Mouse (Mus musculus): Measurements from ENCODE around the gene Crispld2.

Gene Crispld2

DNA sequence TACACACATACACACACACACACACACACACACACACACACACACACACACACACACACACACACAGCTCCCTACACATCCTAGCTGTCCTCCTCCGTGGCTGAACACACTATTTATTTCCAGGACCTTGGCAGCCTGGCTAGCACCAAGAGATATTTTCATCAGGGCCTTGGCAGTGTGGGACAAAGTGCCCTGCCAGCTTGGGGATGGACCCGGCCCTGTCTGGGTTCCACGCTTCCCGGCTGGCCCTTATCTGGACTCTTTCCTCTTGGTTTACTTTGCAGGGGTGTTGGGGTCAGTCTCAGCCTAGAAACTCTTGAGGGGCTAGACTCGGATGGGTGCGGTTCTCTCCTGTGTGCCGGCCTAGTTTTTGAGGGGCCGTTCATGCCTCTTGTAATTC lies 8.2 kb downstream of the Crispld2 start:
- DNase-seq (ENCODE audit: low spot score in 2 of 2): no peak

GRCm38 (mm10) chr8:120001712-120002111 lies 9.5 kb downstream of the Crispld2 start:
- DNase-seq (ENCODE audit: low spot score in 2 of 2): no peak

- DNase-seq (ENCODE audit: low spot score in 2 of 2): no peak
Observed at GRCm38 (mm10) chr8:120002348-120002747, 10.1 kb downstream of the Crispld2 start.

DNA sequence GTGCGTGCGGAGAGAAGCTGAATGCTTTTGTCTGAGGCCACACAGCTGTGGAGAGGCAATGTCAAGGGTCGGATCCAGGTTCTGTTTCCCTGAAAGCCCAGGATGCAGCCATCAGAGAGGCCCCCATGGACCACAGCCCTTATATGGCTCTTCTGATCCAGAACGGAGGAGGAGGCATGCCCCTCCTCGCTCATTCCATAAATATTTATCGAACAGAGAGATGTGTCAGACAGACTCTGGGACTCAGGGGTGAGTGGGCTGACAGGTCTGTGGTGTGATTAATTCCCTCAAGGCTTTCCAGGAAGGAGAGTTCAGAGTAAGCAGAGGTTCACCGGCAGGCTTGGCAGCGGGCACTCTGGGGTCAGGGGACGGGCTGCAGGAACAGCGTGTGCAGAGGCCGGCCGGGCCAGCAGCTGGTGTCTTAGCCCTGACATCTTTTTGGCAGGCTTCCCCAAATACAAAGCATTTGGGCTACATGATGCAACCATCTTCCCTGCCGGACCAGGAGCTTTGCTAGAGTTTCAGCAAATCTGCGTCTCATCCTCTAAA lies 12.0 kb downstream of the Crispld2 start:
- no peak for DNase-seq (ENCODE audit: low spot score in 2 of 2)

GRCm38 (mm10) chr8:120004705-120005381 lies 12.6 kb downstream of the Crispld2 start:
- DNase-seq (ENCODE audit: low spot score in 2 of 2): no peak

DNA sequence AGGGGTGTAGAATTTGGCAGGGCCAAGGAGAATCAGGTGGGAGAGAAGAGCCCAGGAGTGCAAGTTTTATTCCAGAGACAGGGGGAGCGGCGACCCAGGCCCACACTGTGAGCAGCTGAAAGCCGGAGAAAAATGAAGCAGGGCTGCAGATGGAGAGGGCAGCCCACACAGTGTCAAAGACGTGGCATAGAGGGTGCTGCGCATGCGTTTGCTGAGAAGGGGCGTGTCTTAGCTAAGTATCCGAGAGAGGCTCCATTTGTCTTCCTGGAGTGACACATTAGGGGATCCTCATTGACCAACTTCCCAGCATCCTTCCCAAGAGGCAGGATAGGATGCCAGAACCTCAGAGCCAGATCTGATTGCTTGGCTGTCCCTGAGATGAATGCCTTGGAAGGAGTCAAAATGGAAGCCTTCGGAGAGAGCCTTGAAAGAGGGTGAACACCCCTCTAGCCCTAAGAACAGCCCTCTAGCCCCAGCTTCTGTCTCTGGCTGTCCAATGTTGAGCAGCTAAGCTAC lies 14.5 kb downstream of the Crispld2 start:
- no peak for DNase-seq (ENCODE audit: low spot score in 2 of 2)

DNA sequence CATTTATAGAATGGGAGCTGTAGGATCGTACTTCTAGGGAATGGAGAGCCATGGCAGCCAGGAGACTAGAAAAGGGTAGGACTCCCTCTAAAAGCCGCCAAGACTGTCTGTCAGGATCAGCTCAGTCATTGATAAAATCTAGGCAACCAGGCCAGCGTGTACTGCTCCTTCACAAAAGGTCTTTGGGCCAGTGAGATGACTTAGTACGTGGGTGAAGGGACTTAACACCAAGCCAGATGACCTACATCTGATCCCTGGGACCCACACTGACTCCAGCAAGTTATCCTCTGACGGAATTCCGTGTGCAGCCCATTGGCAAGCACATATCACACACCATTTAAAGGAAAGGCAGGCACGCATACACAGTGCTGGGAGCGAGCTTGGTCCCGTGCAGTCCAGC lies 14.9 kb downstream of the Crispld2 start:
- DNase-seq (ENCODE audit: low spot score in 2 of 2): no peak

- no peak for DNase-seq (ENCODE audit: low spot score in 2 of 2)
Observed at GRCm38 (mm10) chr8:120009284-120009683, 17.0 kb downstream of the Crispld2 start.

DNA sequence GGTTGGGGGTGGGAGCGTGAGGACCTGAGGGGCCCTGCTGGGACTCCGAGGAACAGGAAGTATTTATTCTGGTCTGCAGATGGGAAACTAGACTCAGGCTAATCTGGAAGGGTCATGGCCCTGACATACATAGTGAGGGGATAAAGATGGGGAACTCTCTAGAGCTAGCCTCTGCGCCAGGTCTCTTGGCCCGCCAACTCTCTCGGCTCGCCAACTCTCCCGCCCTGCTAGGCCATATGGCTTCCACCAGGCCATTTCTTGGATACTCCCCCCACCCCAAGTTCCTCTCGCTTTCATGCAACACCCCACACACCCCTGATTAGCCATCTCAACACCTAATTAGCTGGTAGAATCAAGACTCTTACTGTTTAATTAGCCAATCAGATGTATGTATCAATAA lies 20.3 kb downstream of the Crispld2 start:
- DNase-seq (ENCODE audit: low spot score in 2 of 2): no peak

- DNase-seq (ENCODE audit: low spot score in 2 of 2): no peak
Observed at GRCm38 (mm10) chr8:120012927-120013326, 20.7 kb downstream of the Crispld2 start.

GRCm38 (mm10) chr8:120014267-120015023 lies 22.2 kb downstream of the Crispld2 start:
- no peak for DNase-seq (ENCODE audit: low spot score in 2 of 2)

GRCm38 (mm10) chr8:120015916-120016315 lies 23.7 kb downstream of the Crispld2 start:
- no peak for DNase-seq (ENCODE audit: low spot score in 2 of 2)

GRCm38 (mm10) chr8:120016424-120016823 lies 24.2 kb downstream of the Crispld2 start:
- no peak for DNase-seq (ENCODE audit: low spot score in 2 of 2)

- no peak for DNase-seq (ENCODE audit: low spot score in 2 of 2)
Observed at GRCm38 (mm10) chr8:120017349-120017748, 25.1 kb downstream of the Crispld2 start.

DNA sequence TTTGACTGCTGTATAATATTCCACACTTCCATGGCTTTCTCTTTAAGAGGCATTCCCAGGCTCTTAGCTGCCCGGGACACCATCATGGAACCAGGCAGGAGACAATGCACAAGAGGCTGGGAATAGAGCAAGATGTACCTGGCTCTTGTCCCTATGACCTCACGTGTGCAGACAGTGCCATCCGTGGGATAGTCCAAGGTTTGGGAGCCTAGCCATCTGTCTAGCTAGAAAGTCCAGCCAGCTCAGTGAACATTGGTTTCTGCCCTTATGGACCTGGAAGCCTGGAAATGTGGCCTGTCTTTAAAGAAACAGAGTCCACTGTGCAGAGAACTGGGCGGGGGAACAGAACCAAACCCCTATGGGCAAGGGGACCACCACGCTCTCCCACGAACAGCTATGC lies 25.5 kb downstream of the Crispld2 start:
- DNase-seq (ENCODE audit: low spot score in 2 of 2): no peak

DNA sequence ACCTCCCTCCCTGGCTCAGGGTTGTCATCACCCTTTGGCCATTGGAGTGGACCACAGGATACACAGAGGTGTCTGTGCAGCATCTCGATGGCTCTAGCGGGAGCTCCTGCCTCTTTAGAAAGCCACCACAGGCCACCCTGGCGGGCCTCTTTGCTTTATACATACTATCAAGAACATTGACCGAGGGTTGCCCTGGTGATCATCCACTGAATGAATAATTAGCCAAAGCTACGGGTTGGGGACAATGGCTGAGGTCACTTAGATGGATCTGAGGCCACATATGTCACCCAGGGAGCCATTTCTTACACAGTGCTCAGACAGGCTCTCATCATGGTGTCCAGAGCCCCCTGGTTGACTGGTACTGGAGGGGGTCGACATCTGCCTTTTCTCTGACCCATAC lies 26.1 kb downstream of the Crispld2 start:
- no peak for DNase-seq (ENCODE audit: low spot score in 2 of 2)

DNA sequence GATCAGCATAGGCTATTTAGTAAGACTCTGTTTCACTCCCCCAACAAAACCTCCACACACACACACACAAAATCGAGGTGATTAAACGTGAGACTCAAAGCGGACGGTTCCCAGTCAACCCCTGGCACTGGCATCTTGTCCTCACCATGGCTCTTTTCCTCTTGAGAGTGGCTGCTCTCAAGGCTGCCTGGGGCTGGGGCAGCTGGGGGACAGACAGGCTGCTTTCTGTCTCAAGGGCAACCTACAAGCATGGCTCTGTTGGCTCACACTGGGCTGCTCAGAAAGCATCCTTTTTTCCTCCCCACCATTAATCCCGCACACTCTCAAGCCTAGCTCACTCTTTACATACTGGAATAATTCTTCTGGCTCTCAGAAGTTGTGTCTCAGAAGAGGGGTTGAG lies 27.1 kb downstream of the Crispld2 start:
- DNase-seq (ENCODE audit: low spot score in 2 of 2): no peak

GRCm38 (mm10) chr8:120020298-120020697 lies 28.1 kb downstream of the Crispld2 start:
- no peak for DNase-seq (ENCODE audit: low spot score in 2 of 2)

- no peak for DNase-seq (ENCODE audit: low spot score in 2 of 2)
Observed at GRCm38 (mm10) chr8:120026199-120026598, 34.0 kb downstream of the Crispld2 start.

DNA sequence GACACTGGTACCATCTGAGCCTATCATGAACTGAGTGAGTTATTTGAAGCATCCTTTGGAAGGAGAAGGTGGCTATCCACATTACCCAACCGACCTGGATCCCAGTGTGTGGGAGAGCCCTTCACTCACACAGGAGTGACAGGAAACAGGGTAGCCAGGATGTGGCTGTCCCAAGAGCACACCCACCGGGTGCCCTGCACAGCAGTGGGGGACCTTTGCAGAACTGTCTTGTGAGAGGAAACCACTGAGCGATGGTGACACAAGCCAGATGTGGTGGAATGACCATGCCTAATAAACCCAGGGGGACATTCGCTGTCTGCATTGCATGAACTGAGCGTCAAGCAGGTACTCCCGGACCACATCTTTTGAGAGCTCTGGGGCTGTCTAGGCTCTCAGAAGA lies 34.8 kb downstream of the Crispld2 start:
- DNase-seq (ENCODE audit: low spot score in 2 of 2): no peak

- no peak for DNase-seq (ENCODE audit: low spot score in 2 of 2)
Observed at GRCm38 (mm10) chr8:120030447-120030846, 38.2 kb downstream of the Crispld2 start.

DNA sequence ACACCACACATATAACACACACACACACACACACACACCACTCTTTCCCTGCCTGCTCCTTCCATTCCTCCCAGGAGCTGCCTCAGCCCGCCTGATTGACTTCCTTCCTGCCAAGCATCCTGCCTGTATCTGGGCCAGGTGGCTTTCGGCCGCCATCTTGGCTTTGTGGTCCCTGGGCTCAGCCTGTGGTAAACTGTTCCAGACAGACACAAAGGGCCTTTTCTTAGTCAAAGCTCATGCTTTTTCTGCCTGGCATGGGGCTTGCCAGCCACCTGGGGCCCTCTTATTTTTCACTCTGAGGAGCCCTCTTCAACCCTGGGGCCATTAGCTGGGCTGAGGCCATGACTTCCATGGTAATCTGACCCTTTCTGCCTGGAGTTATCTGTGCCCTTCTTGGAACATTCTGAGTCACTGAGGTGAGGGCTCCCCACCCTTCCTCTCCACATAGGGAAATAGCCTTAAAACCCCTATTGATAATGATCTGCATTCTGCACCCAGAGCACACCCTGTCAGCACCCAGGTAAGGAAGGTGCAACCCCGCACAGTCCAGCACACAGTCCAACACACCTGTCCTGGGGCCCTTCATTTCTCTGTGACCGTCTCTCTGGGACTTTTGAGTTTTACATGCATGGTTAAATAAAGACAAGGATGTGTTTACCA lies 40.4 kb downstream of the Crispld2 start:
- no peak for DNase-seq (ENCODE audit: low spot score in 2 of 2)

All from right cerebral cortex, postnatal 36 days (tissue).